Mouse (Mus musculus) myocyte (in vitro differentiated cells): ENCODE measurements around the gene Rasal3. TPM values are rescaled to one million over a fixed set of nuclear protein-coding genes. Genes with fewer than 3 reads are reported as not detected.

Experiments used
- H3K27me3 ChIP-seq: one replicate; pipeline ENCODE4 v1.6.1; 2011; ENCODE audit not compliant: control insufficient read depth, insufficient read depth, insufficient read length
- H3K36me3 ChIP-seq: one replicate; pipeline ENCODE4 v1.6.1; 2011; ENCODE audit not compliant: control insufficient read depth, insufficient read depth
- H3K4me2 ChIP-seq: one replicate; pipeline ENCODE4 v1.6.1; 2011; ENCODE audit warnings: low read depth, control low read depth
- H3K4me3 ChIP-seq: one replicate; pipeline ENCODE4 v1.5.1; 2011; ENCODE audit warnings: mild to moderate bottlenecking, control low read depth, moderate library complexity
- H3K79me2 ChIP-seq: one replicate; pipeline ENCODE4 v1.6.1; 2011; ENCODE audit not compliant: control insufficient read depth, insufficient read depth
- H3ac ChIP-seq: one replicate; pipeline ENCODE4 v1.6.1; 2011; ENCODE audit not compliant: control insufficient read depth, insufficient read length
- CEBPB ChIP-seq: IDR thresholded peaks from 2 replicates; pipeline ENCODE4 v1.6.1; 2011; ENCODE audit warnings: mild to moderate bottlenecking, moderate library complexity; ENCODE audit not compliant: poor library complexity, insufficient read depth, severe bottlenecking
- E2F4 ChIP-seq: IDR thresholded peaks from one replicate; pipeline ENCODE4 v1.6.1; 2011; ENCODE audit warnings: mild to moderate bottlenecking, control low read depth, moderate library complexity; ENCODE audit not compliant: insufficient read depth
- MAX ChIP-seq: IDR thresholded peaks from one replicate; pipeline ENCODE4 v1.6.1; 2011; ENCODE audit warnings: low read depth, mild to moderate bottlenecking, control low read depth
- MYOD1 ChIP-seq, 3 experiments: IDR thresholded peaks; one replicate each; pipeline ENCODE4 v1.6.1; 2011; ENCODE audit warnings: control low read depth in 2 of 3, low read depth in 2 of 3, mild to moderate bottlenecking in 2 of 3, moderate library complexity in 1 of 3; ENCODE audit not compliant: insufficient read length in 2 of 3, control insufficient read depth in 1 of 3
- MYOG ChIP-seq, 3 experiments: IDR thresholded peaks; one replicate each; pipeline ENCODE4 v1.6.1; 2011; ENCODE audit warnings: control low read depth in 2 of 3, low read depth in 2 of 3, mild to moderate bottlenecking in 2 of 3; ENCODE audit not compliant: insufficient read length in 2 of 3, control insufficient read depth in 1 of 3, insufficient read depth in 1 of 3
- POLR2A ChIP-seq: IDR thresholded peaks from one replicate; pipeline ENCODE4 v1.6.1; 2011; ENCODE audit warnings: low read depth, mild to moderate bottlenecking, control low read depth, moderate library complexity; ENCODE audit not compliant: insufficient read length
- POLR2AphosphoS2 ChIP-seq: IDR thresholded peaks from one replicate; pipeline ENCODE4 v1.6.1; 2011; ENCODE audit warnings: low read depth, control low read depth; ENCODE audit not compliant: insufficient read length
- REST ChIP-seq: IDR thresholded peaks from one replicate; pipeline ENCODE4 v1.6.1; 2011; ENCODE audit warnings: mild to moderate bottlenecking, control low read depth, moderate library complexity; ENCODE audit not compliant: insufficient read depth, insufficient read length
- SRF ChIP-seq: IDR thresholded peaks from one replicate; pipeline ENCODE4 v1.6.1; 2011; ENCODE audit warnings: low read depth; ENCODE audit not compliant: control insufficient read depth, insufficient read length
- TCF12 ChIP-seq: IDR thresholded peaks from one replicate; pipeline ENCODE4 v1.6.1; 2011; ENCODE audit warnings: mild to moderate bottlenecking, control low read depth; ENCODE audit not compliant: poor library complexity, insufficient read depth, severe bottlenecking
- TCF3 ChIP-seq: IDR thresholded peaks from one replicate; pipeline ENCODE4 v1.6.1; 2011; ENCODE audit warnings: low read depth, control low read depth; ENCODE audit not compliant: insufficient read length
- USF1 ChIP-seq: IDR thresholded peaks from one replicate; pipeline ENCODE4 v1.6.1; 2011; ENCODE audit warnings: low read depth, mild to moderate bottlenecking, control low read depth, moderate library complexity
- polyA plus RNA-seq: library from polyadenylated mRNA; unstranded; fragments of >200 nt; fragmentation: generic; extraction: Trizol; gene quantifications from one replicate; pipeline ENCODE4 v1.2.1, GENCODE M21; 2012; ENCODE audit warnings: missing spikeins

The Rasal3 gene
- polyA plus RNA-seq, 1 experiment: not detected

- no peak overlapping the region for H3K4me2 ChIP-seq
- no peaks in the 10 kb centered on the region for H3K27me3 ChIP-seq
- H3ac ChIP-seq: no peak overlapping the region
- H3K79me2 ChIP-seq: peaks cover 3% of the 10 kb centered on the region
- H3K4me3 ChIP-seq: no peak overlapping the region
- H3K36me3 ChIP-seq: peaks cover 20% of the 10 kb centered on the region
- TF ChIP-seq POLR2A: no peak
- TF ChIP-seq MAX: no peak
- TF ChIP-seq TCF3: no peak
- TF ChIP-seq REST: no peak
- no peak for TF ChIP-seq SRF
- TF ChIP-seq MYOG (IDR thresholded peaks at IDR 0.05; ENCODE audit: control insufficient read depth in 1 of 3, insufficient read depth in 1 of 3, insufficient read length in 2 of 3, low read depth in 2 of 3): no peak
- TF ChIP-seq POLR2AphosphoS2: no peak
- TF ChIP-seq USF1: no peak
- TF ChIP-seq MYOD1 (IDR thresholded peaks at IDR 0.05; ENCODE audit: control insufficient read depth in 1 of 3, insufficient read length in 2 of 3, low read depth in 2 of 3): no peak
- no peak for TF ChIP-seq E2F4
- no peak for TF ChIP-seq CEBPB
- no peak for TF ChIP-seq TCF12
Observed at GRCm38 (mm10) chr17:32341102-32341501, 62.3 kb downstream of the Rasal3 start.

Other genes starting within 250 kb of the Rasal3 start
- 84.6 TPM for gene Notch3, start 236.7 kb downstream of the Rasal3 start, polyA plus RNA-seq
- gene Ephx3, start 214.0 kb downstream of the Rasal3 start, polyA plus RNA-seq: 0.12 TPM
- gene Brd4, start 118.9 kb downstream of the Rasal3 start, polyA plus RNA-seq: 54.3 TPM
- 14.0 TPM for gene Akap8, start 82.3 kb downstream of the Rasal3 start, polyA plus RNA-seq
- gene Akap8l, start 53.0 kb downstream of the Rasal3 start, polyA plus RNA-seq: 31.7 TPM
- gene Wiz, start 14.1 kb downstream of the Rasal3 start, polyA plus RNA-seq: 21.0 TPM
- gene Pglyrp2, start 20.6 kb upstream of the Rasal3 start, polyA plus RNA-seq: not detected
- 0.07 TPM for gene Cyp4f39, start 49.1 kb upstream of the Rasal3 start, polyA plus RNA-seq
- gene Cyp4f17, start 102.5 kb upstream of the Rasal3 start, polyA plus RNA-seq: 1.8 TPM
- 12.0 TPM for gene Cyp4f16, start 133.0 kb upstream of the Rasal3 start, polyA plus RNA-seq
- gene Cyp4f37, start 217.7 kb upstream of the Rasal3 start, polyA plus RNA-seq: not detected